Mouse (Mus musculus): Measurements from ENCODE around the gene C1s2.
"Not testable (repeated sequence)": the region's sequence is repeated elsewhere in the genome, so short reads cannot be mapped to it uniquely, and the experiment has no call there.

The C1s2 gene

DNA sequence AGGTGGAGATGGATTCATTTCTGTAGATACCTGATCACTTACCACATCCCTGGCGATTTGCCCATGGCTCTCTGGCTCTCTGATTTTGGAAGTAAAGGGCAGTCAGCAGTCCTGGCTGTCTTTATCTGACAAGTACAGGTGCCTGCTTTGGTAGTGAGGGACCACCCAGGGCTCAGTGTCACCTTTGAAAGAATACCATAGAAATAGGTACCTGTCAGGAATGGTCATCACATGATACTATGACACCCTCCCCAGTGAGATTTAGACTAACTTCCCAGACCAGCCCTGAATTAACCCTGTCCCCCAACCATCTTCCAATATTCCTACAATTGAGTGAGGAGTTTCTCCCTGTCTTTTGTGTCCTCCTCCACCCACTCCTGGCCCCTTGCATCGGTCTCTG is at the start of gene C1s2:
Gene C1s2 (minus strand): TSS at position 101 of the 400 bp plus-strand sequence.
- DNase-seq (ENCODE audit: low read depth, low spot score) = not testable (repeated sequence)

DNA sequence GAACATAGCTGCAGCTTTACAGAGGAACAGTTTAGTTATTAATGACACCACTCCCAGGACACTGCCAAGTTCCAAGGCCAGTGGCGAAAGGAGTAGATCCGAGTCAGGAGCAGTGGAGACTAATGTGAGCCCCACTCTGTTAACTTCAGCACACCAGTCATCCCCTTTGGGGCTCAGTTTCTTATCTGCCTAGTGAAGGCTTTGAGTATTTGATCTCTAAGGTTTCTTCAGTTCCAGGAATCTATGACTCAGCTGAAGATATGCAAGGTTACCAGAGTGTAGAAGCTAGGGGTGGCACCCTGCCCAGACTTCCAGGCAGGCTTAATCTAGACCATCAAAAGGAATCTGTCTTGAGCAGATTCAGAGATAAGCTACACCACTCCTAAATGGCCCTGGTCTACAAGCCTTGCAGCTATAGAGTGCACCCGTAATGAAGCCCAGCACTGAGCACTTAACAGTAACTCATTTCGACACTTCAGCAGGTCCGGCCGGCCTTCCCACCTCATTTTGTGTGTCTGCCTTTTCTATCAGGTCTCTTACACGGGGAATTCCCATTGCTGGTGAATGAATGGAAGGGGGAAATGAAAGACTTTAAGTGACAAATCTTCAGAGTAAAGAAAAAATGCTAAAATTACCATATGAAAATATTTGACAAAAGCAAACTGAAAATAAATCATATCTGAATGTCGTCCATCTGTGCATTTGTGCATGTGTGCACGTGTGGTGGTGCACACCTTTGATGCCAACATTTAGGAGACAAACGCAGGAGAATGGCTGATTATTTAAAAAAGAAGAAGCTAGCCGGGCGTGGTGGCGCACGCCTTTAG is 47.9 kb upstream of the C1s2 start:
- no peak for DNase-seq (ENCODE audit: low read depth, low spot score)

DNA sequence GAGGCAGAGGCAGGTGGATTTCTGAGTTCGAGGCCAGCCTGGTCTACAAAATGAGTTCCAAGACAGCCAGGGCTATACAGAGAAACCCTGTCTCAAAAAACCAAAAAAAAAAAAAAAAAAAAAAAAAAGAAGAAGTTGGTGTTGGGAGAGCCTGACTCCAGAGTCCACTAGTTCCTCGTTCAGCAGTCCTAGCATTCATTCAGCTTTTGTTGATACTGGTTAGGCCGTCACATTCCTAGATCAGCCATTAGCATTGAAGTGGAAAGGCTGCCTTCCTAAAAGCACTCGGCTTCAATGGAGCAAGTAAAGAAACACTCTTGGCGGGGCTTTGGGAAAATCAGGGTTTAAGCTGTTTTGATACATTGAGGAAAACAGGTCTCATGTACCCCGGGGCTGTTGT is 46.4 kb upstream of the C1s2 start:
- DNase-seq (ENCODE audit: low read depth, low spot score) = not testable (repeated sequence)

DNA sequence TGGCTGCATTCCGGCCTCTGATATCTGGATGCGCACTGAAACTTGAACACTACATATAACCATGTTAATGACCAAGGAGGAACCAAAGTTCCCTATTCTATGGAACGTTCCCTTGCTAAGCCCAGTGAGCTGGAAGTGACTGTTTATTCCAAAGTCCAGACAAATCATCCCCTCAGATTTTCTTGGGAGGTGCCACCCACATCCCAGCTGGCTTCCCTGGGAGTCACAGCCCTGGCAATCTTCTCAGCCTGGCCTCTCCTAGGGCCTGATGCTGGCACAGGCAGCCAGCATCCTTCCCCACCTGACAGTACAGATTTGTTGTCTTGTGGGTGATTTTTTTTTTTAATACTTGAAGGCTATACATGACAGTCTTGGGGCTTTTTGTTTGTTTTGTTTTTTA is 43.6 kb upstream of the C1s2 start:
- DNase-seq (ENCODE audit: low read depth, low spot score) = no peak

DNA sequence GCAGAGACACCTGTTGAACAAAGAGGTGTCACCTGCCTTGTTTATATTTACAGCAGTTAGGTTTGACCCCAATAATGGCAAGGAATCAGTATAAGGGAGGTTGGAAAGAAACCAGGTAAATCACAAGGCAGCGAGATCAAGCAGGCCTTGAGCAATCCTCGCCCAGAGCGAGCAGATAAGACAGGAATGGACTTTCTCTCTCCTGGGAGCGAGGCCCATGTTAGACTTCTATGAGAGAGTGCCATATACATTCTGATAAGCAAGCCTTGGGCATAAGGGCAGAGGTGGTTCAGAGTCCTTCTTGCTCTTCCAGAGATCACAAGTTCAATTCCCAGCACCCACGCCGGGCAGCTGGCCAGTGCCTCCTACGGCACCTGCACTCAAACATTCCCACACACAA is 42.9 kb upstream of the C1s2 start:
- DNase-seq (ENCODE audit: low read depth, low spot score) = no peak

DNA sequence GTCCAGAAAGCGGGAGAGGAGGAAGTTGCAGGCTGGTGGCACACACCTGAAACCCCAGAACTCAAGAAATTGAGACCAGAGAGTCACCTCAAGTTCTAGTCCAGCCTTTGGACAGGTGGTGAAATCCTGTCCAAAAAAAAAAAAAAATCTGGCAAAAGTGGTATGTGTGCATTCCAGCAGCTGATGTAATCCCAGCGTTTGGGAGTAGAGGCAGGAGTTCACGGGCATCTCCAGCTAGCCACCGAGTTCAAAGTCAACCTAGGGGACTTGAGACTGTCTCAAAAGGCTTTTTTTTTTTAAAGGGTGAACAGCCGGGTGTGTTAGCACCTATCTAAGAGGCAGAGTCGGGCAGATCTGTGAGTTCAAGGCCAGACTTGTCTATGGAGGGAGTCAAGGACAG is 40.3 kb upstream of the C1s2 start:
- no peak for DNase-seq (ENCODE audit: low read depth, low spot score)

DNA sequence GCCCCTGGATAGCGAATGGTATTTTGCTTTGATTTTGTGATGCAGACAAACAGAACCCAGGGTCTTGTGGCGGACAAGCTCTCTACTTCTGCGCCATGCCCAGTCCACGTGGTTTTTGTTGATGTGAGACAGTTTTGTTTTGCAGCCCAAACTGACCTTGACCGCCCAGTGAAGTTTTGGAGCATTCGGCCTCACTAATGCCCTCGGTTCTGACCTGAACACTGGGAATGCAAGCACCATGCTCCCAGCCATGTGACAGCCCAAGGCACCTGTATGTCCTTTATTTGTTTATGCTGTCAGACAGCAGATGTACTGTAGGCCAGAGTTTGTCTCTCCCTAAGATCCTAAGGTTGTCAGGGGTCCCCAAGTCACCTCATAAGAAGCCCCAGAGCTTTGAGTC is 38.7 kb upstream of the C1s2 start:
- DNase-seq (ENCODE audit: low read depth, low spot score) = no peak

DNA sequence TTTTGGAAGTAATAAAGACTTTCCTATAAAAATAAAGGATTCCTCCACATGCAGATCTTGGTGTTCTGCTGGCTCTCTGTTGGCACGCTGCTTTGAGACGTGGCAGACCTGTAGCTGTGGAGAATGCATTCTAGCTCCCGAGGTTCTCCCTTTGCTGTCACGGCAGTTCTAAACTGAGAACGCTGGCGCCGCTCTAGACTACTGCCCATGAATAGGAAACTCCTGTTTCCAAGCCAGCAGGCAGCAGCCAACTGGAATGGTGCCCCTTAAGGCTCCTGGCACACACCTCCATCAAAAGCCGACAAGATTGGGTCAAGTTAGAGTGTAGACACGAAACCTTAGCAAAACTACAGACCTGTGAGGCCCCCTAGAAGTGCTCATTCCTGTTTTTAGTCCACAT is 37.7 kb upstream of the C1s2 start:
- no peak for DNase-seq (ENCODE audit: low read depth, low spot score)

DNA sequence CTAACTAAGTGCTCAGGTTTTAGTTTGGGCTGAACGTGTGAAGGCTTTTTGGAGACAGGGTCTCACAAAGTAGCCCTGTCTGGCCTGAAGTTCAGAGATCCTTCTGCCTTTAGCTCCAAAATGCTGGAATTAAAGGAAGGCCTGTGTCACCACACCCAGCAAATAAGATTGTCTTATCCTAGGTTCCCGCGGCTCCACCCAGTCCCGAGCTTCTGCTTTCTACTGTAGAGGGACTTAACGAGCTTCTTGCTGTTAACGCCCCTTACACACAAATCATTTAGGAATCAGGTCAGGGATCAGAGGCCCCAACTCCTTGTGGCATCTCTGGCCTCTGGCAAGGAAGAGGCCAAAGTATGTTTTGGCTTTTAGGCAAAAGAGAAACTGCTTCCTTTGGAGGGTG is 36.2 kb upstream of the C1s2 start:
- no peak for DNase-seq (ENCODE audit: low read depth, low spot score)

DNA sequence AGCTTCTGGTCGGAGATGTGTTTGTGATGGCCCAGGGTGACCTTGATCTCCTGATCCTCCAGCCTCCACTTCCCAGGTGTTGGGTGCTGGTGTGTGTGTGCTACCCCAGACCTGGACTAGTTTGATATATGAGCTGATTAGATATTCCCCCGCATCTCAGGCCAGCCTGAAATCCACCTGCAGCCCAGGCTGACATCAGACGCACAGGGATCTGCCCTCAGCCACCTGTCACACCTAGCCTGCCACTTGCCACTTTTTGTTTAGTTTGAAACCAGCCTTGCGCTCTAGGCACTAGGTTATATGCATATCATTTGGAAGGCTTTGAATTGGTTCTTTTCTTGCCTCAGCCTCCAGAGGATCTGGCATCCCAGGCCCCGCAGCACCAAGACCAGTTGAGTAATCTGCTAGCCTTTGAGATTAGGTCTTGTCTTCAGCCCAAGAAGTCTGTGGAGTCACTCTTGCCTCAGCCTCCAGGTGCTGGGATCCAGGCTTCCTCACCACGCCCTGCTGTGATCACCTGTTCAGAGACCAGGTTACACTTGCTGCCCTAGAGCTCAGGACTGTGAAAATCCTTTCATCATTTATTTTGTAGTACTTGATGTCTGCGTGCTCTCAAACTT is 34.5 kb upstream of the C1s2 start:
- no peak for DNase-seq (ENCODE audit: low read depth, low spot score)

DNA sequence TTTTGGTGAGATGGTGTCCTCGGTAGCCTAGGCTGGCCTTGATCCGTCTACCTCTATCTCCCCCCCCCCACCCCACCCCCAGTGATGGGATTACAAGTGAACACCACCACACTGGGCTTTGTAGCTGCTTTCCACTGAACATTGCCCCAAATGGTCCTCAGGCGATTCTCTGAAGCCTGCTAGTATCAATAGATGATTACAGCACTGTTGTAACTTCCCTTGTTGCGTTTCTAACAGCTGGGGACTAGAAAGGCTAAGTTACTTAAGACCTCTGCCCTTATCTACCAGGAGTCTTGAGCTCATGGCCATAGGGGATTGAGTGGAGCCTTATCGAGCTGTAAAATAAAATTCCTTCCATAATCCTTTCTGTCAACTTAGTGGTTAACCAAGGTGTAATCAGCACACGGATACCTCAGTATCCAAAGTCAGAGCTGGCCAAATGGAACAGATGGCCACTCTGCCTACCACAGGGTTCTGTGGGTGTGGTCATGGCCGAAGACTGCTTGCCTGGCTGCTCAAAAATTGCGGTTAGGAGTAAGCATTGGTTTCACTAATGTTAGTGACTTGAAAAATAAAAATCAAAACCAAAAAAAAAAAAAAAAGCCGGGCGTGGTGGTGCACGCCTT is 33.5 kb upstream of the C1s2 start:
- DNase-seq (ENCODE audit: low read depth, low spot score) = no peak

DNA sequence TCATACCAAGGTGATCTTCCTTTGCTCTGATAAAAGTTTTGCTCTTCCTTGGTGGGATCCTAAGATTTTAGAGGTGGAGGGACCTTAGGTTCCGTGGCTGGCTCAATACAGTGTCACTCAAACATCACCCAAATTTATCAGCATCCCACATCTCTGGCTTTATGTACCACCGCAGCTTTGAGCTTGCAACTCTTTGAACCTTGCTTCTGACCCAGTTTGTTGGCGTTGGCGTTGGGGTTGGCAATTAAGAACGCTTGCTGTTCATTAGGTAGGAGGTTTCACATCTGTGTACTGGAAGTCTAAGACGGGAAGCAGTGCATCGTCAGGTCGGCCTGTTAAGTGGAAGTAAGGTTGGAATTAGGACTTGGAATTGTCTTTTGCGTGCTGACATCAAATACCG is 29.1 kb upstream of the C1s2 start:
- DNase-seq (ENCODE audit: low read depth, low spot score) = no peak

DNA sequence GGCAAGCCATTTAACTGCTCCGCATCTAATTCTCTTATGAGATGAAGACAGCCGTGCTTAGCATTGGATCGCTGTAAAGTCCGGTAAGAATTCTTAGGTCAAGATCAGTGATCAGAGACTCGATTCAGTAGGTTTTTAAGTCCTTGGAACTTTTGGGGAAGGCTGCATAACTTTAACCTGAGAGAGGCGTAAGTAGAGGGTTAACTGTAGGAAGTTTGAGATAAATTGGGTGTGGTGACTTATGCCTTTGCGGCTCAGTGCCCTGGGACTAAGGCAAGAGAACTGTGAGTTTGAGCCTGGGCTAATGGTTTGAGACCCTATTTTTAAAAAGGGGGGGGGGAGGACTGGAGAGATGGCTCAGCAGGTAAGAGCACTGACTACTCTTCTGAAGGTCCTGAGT is 28.4 kb upstream of the C1s2 start:
- no peak for DNase-seq (ENCODE audit: low read depth, low spot score)

DNA sequence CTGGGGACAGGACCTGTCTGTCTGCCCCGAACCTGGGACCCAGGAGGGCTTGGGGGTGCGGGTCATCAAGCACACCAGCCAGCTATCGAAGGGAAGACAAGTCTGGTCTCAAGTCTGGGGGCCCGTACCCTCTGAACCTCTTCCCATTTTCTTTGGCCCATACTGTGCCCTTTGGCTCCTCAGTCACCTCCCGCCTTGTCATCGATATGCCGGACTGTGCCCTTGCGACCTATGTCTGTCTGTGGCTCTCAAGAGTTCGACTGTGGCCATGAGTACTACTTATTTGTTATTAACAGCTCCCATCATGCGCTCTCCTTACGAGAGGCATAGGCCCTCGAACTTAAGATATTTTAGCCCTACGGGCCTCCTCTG is 27.5 kb upstream of the C1s2 start:
- DNase-seq (ENCODE audit: low read depth, low spot score) = no peak

DNA sequence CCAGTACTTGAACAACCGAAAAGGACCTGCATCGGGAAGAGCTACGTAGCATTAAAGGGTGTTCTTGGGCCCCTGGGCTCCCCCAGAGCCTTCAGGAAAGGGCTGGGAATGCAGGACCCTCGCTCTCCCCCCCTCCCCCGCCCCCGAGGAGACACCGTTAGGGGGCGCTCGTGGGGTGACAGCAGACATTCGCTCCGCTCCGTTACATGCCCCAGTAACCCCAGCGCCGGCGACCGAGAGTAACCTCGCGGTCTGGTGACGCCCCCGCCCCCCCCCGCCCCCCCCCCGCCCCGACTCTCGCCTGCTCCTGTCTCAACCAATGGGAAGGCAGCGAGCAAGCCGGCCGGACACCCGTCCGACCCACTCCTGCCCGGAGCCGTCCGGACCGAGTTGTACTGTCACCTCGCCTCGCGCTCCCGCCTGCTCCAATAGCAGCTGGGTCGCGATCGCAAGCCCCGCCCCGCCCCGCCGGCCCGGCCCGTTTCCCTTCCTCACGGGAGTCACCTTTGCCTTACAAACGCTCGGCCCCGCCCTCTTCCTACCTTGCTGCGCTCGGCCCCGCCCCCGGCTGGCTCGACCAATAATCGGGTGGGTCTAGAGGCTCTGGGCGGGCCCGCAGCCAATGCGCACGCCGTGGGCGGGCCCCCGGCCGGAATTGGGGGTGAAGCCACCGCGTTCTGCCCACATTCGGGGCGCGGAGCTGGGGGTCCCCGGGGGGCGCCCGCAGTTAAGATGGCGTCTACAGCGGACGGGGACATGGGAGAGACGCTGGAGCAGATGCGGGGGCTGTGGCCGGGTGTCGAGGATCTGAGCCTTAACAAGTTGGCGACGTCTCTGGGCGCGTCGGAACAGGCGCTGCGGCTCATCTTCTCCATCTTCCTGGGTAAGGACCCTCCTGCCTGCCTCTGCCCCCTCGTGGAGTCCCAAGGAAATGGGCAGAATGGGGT is 26.9 kb upstream of the C1s2 start, which contains the start of gene Lpcat3:
Gene Lpcat3 (plus strand): TSS at position 551 of the 947 bp plus-strand sequence.
- DNase-seq (ENCODE audit: low read depth, low spot score) = peak; percentile 90

DNA sequence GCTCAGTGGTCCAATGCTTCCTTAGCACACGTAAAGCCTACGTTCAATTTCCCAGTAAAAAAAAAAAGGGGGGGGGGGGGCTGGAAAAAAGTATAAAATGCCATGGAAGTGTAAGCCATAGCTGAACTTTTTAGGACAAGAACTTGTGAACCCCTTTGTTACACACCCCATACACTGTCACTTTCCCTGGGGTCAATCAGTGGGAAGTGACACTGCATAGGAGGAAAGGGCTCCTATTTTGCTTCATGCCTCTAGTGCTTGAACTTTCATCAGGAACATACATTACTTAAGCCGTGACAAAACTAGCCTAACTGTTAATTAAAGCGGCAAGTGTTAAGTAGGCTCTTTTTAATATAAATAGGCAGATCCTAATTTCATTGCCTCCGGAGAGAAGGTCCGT is 26.1 kb upstream of the C1s2 start:
- DNase-seq (ENCODE audit: low read depth, low spot score) = no peak

DNA sequence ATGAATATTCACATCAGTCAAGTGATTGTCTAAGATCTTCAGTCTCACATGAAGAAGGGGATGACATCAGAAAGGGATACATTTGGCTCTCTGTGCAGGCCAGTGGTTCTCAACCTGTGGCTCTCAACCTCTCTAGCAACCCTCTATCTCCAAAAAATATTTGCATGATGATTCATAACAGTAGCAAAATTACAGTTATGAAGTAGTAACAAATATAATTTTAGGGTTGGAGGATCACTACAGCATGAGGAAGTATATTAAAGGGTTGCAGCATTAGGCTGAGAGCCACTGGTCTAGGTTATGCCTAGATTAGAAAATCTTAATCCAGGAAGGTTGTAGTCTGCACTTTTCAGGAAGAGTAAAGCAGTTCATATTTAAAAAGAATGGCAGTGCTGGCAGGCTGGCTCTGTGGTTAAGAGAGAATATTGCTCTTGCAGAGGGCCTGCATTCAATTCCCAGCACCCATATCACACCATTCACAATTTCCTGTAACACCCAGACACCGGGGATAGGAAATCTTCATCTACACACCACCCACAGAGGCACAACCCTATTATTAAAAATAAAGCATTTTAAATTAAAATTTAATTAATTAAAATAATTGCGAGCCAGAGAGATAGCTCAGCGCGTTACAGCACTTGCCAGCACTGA is 25.4 kb upstream of the C1s2 start:
- DNase-seq (ENCODE audit: low read depth, low spot score) = no peak

DNA sequence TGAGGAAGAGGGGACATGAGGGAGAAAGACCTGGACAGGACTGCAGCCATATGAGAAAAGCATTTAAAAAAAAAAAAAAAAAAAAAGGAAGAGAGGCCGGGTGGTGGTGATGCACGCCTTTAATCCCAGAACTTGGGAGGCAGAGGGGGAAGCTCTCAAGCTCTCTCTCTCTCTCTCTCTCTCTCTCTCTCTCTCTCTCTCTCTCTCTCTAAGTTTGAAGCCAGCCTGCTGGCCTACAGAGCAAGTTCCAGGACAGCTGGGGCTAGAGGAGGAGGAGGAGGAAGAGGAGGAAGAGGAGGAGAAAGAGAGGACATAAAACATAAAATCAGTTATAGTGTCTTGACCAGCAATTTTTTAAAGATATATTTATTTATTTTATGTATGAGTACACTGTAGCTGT is 22.2 kb upstream of the C1s2 start:
- no peak for DNase-seq (ENCODE audit: low read depth, low spot score)

DNA sequence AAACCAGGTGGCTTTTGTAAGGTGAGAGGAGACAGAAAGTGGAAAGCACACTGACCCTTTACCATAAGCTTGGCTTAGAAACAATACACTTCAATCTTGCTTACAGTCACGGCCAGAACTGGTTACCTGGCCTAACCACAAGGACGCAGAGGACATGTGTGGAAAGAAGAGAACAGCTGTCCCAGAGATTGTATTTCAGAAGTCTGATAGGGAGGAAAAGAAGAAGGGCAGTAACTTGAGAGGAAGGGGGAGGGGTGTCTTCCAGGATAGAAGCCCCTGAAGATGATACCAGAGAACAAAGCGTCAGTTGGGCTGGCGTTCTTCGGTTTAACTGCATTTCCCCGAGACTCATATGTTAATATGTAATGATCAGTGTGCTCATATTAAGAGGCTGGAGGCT is 20.0 kb upstream of the C1s2 start:
- DNase-seq (ENCODE audit: low read depth, low spot score) = no peak

DNA sequence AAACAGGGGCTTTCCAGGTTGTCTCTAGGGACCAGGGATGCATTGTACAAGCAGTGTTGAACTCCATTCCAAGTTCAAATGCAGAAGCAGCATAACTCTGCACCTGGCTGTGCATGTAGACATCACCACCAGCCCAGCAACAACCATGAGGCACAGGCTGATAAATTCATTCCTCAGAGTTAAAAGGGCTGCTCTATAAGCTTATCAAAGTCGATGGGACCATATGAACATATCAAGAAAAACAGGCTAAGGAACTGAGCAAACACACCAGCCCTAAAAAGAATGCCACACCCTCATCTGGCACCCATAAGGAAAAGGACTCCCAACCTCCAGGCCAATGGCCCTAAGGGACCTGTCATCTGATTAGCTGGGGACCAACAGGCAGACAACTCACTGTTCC is 10.5 kb upstream of the C1s2 start:
- DNase-seq (ENCODE audit: low read depth, low spot score) = no peak

DNA sequence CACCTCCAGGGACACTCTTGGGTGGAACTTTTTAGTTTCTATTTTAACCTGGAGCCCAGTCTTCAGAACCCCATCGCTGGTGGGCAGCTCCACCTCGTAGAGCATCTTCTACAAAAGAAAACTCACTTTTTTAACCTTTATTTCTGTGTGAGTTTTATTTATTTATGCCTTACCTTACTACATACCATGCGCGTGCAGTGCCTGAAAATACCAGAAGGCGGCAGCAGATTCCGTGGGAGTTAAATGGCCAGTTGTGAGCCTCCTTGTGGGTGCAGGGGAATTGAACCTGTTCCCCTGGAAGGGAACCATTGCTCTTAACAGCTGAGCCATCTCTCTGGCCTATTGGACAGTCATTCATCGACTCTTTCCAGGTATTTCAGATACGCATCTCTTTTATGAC is 5.1 kb upstream of the C1s2 start:
- no peak for DNase-seq (ENCODE audit: low read depth, low spot score)

Measured in brain, embryonic 18.5 days (tissue).